Mouse (Mus musculus): ENCODE results near the gene Fryl.

DNA sequence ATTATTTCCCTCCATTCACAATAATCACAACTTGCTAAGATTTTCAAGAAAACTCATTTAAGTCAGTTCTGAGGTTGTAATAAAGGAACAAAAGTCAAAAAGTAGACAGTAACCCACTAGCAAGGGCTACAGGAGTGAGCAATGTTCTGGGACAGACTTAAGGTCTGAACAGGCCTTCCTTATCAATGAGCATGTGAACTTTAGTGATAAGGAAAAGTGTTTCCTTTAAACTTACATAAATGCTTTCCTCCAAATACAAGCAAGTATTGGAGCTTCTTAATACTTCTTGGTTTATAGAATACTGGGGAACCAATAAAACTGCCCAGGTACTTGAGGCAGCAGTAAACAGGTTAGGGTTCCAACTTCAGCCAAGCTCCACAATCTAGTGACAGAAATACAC, 3.7 kb downstream of the Fryl start:
- TF ChIP-seq CTCF (IDR thresholded peaks at IDR 0.05; ENCODE audit: control insufficient read depth, insufficient read depth, low read length) (no peak), POLR2A (IDR thresholded peaks at IDR 0.05; ENCODE audit: borderline replicate concordance, control insufficient read depth, low read depth, low read length) (no peak)

Measured in bone marrow, adult 2 months (tissue).